Comparison of ENCODE assay signal across 8 mouse cellular contexts in genomic region chr8:84042066-84042947, GRCm38 (mm10). TPM values are rescaled to one million over a fixed set of nuclear protein-coding genes. Genes with fewer than 3 reads are reported as not detected.
DNase-seq lines count a peak whose midpoint lies in the region; ATAC-seq and TF ChIP-seq lines count a peak whose summit lies in the region.

TSS of gene Il27ra (minus strand) at chr8:84042589.

- H3K27ac ChIP-seq in heart, postnatal 0 days (ENCODE audit: low read depth) = 0 out of 2 replicates have a peak within 1 kb of the TSS, but pooled peaks have one; percentile 5

- H3K4me3 ChIP-seq in heart, postnatal 0 days (ENCODE audit: low read depth, low read length) = peak within 1 kb of the TSS; percentile 39

- peak; percentile 87 for ATAC-seq in CD4-positive, CD25-positive, alpha-beta regulatory T cell, adult 4 months
- peak; percentile 56; the same call in 1 of the 2 replicates for ATAC-seq in erythroid progenitor cell, adult 5-6 weeks (replicated peaks; ENCODE audit: low FRiP score, poor library complexity, severe bottlenecking)
- ATAC-seq in heart, postnatal 0 days (ENCODE audit: insufficient read depth, low read depth) = peak; percentile 77

- no peak for TF ChIP-seq EP300 in heart, postnatal 0 days (IDR thresholded peaks at IDR 0.05; ENCODE audit: low read depth)

- peaks cover 28% of the 10 kb centered on the region for H3K27me3 ChIP-seq in heart, postnatal 0 days (ENCODE audit: control insufficient read depth, insufficient read depth, low read length)

- 4% methylated on average over 40 of the region's 40 CpGs for WGBS in heart, postnatal 0 days

- peak; percentile 72 to 86 for DNase-seq in adrenal gland, adult (ENCODE audit: inconsistent age in 2 of 2, low spot score in 1 of 2)
- DNase-seq in heart, postnatal 0 days (ENCODE audit: low spot score) = peak; percentile 63
- DNase-seq in kidney, postnatal 14 days = peak; percentile 79
- DNase-seq in lung, postnatal 14 days = peak; percentile 77
- peak; percentile 85 for DNase-seq in retina, embryonic 14.5 days (ENCODE audit: low spot score)
- peak; percentile 80 to 84 for DNase-seq in thymus, postnatal 36 days

- H3K36me3 ChIP-seq in heart, postnatal 0 days (replicated peaks; ENCODE audit: control insufficient read depth, insufficient read depth, low read length) = no peaks in the 10 kb centered on the region

- peak within 1 kb of the TSS; percentile 66 for H3K4me2 ChIP-seq in heart, postnatal 0 days (ENCODE audit: low read depth, low read length)

- TF ChIP-seq CTCF in heart, postnatal 0 days (IDR thresholded peaks at IDR 0.05; ENCODE audit: low read depth) = peak; percentile 65

- H3K9me3 ChIP-seq in heart, postnatal 0 days (replicated peaks; ENCODE audit: control insufficient read depth, low read length) = no peaks in the 10 kb centered on the region

- peaks cover 15% of the 10 kb centered on the region for H3K4me1 ChIP-seq in heart, postnatal 0 days (ENCODE audit: control insufficient read depth, insufficient read depth)

- H3K9ac ChIP-seq in heart, postnatal 0 days (replicated peaks; ENCODE audit: low read depth, low read length) = peak within 1 kb of the TSS; percentile 15; the same call in 1 of the 2 replicates

RNA-seq across cellular contexts. Expression of gene Il27ra, which starts in this region (rescaled TPM):
- polyA plus RNA-seq in CD4-positive, CD25-positive, alpha-beta regulatory T cell, adult 4 months (2017; shearing (Covaris generic)) = 100 to 1,000 TPM; 261 to 389 TPM
- total RNA-seq in erythroid progenitor cell, adult 5-6 weeks (2015; ENCODE audit: low replicate concordance) = 1.4 TPM in 1 of 2 replicates, not detected in the other
- total RNA-seq in erythroid progenitor cell, adult 5-6 weeks (2017; ENCODE audit: low replicate concordance) = 0.51 and 0.61 TPM in 2 replicates
- total RNA-seq in heart, postnatal 0 days (2014; rRNA removed; ENCODE audit: low replicate concordance) = 3.9 and 5.6 TPM in 2 replicates
- 2.6 and 3.6 TPM in 2 replicates for polyA plus RNA-seq in heart, postnatal 0 days (2015; fragmentation: Nextera tagmentation; extraction: Ambion mirVana)

Comparison
In these comparisons a context has a peak if more than half of its experiments do, and no peak if none do; other contexts are left out.
1. Peak in every context shown above with its lines: DNase-seq, ATAC-seq, H3K4me3 ChIP-seq and H3K27ac ChIP-seq.
2. RNA of gene Il27ra (polyA plus RNA-seq): 261 to 389 TPM in CD4-positive, CD25-positive, alpha-beta regulatory T cell, adult 4 months; 2.6 to 3.6 TPM in heart, postnatal 0 days; every median in the first group is over 10 times any median in the second.